Mouse (Mus musculus) liver, adult (tissue): ENCODE results near the gene Numb.

Experiments
- GATA4 ChIP-seq: IDR thresholded peaks from 2 replicates; pipeline ENCODE4 v1.6.1; 2014; ENCODE audit warnings: mild to moderate bottlenecking, low read length; ENCODE audit not compliant: insufficient replicate concordance

Numb gene

GRCm38 (mm10) chr12:83842678-83843440 lies 78.9 kb downstream of the Numb start:
- no peak for TF ChIP-seq GATA4

- TF ChIP-seq GATA4 = no peak
Observed at GRCm38 (mm10) chr12:83841409-83842190, 80.1 kb downstream of the Numb start.

- no peak for TF ChIP-seq GATA4
Observed at GRCm38 (mm10) chr12:83833979-83834378, 87.8 kb downstream of the Numb start.

GRCm38 (mm10) chr12:83830424-83830823 lies 91.3 kb downstream of the Numb start:
- TF ChIP-seq GATA4 = no peak

GRCm38 (mm10) chr12:83816616-83817015 lies 105.1 kb downstream of the Numb start:
- TF ChIP-seq GATA4 = no peak

GRCm38 (mm10) chr12:83811901-83812300 lies 109.8 kb downstream of the Numb start:
- TF ChIP-seq GATA4 = no peak

GRCm38 (mm10) chr12:83803641-83804040 lies 118.1 kb downstream of the Numb start:
- TF ChIP-seq GATA4 = no peak

- TF ChIP-seq GATA4 = no peak
Observed at GRCm38 (mm10) chr12:83800943-83801342, 120.8 kb downstream of the Numb start.

GRCm38 (mm10) chr12:83798313-83798712 lies 123.4 kb downstream of the Numb start:
- no peak for TF ChIP-seq GATA4

GRCm38 (mm10) chr12:83795586-83795985 lies 126.1 kb downstream of the Numb start:
- TF ChIP-seq GATA4 = no peak

GRCm38 (mm10) chr12:83795051-83795450 lies 126.7 kb downstream of the Numb start:
- TF ChIP-seq GATA4 = peak; percentile 43; the same call in 1 of the 2 replicates

- TF ChIP-seq GATA4 = peak; percentile 15; the same call in 1 of the 2 replicates
Observed at GRCm38 (mm10) chr12:83792706-83793410, 128.9 kb downstream of the Numb start.

- TF ChIP-seq GATA4 = 0 out of 2 replicates have a peak, but pooled peaks have one; percentile 21
Observed at GRCm38 (mm10) chr12:83791737-83792136, 130.0 kb downstream of the Numb start.

GRCm38 (mm10) chr12:83790749-83791148 lies 131.0 kb downstream of the Numb start:
- no peak for TF ChIP-seq GATA4

GRCm38 (mm10) chr12:83789781-83790140 lies 132.0 kb downstream of the Numb start:
- TF ChIP-seq GATA4 = no peak
